Mouse (Mus musculus) kidney, adult 18-20 months (tissue): ENCODE measurements at regions not wholly inside any gene's neighbourhood (a gene's known extent, or its start where the extent isn't known, plus 50 kb on each side); places are given as distances from the start of the nearest gene placed in this dataset.
A peak's percentile ranks its signal among the peaks of the same experiment; 100 is the strongest.

Experiments
- DNase-seq: peaks from one replicate; pipeline ENCODE4 v3.0.0; 2021

GRCm38 (mm10) chr3:50888571-50889210 is 335.6 kb upstream of the Noct start:
- no peak for DNase-seq

DNA sequence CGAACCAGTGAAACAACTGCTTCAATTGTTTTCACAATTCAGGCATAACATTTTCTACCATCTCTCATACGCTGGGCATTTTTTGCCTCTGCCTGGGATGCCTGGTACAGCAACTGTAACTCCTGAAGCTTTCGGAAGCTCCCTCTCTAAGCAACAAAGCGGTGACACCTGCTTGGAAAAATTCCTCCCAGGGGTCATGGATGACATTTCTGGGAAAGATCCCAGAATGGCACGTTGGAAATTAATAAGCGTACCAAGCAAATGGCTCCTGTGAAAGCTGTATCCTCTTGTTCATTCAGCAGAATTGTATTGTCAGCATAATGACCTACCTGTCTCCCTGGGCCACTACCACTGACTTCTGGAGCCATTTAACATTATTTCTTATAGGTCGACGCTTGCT is 333.7 kb upstream of the Noct start:
- no peak for DNase-seq

DNA sequence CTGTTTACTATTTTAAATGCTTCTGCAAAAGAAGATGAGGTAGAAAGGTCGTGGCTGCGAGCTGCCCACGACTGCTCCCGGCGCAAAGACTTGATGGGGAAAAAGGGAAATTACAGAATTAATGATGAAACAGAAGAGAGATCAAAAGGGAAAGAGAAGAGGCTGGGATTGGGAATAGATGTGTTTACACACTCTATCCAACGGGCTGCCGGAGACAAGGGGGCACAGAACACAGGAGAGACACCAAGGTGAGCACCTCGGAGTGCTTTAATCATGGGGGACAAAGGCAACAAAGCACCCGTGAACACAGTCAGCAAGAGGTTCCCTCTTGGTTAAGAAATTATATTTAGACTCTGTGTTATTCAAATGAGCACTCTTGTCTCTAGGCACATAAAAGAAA is 326.1 kb upstream of the Noct start:
- DNase-seq, result no peak

GRCm38 (mm10) chr3:50899830-50900350 is 324.4 kb upstream of the Noct start:
- DNase-seq, result no peak

DNA sequence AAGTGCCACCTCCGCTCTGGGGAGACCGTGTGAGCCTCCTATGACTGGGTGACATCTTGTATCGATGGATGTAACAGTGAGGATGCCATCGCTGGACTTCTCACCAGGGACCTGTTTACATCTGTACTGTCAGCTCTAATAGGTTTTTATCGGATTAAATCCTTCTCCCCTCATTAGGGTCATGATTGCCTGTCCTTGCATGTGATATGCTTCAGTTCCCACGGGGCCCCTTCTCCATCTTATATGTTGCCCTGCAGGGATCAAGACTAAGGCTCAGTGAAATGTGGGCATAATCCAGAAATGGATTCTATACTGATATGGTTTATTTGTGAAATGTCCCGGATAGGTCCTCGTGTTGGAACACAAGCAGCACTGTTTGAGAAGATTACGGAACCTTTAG is 323.7 kb upstream of the Noct start:
- no peak for DNase-seq

- DNase-seq, result peak; percentile 11
Measured at GRCm38 (mm10) chr3:50901321-50901720, 322.9 kb upstream of the Noct start.

- DNase-seq, result no peak
Measured at GRCm38 (mm10) chr3:50902933-50903332, 321.3 kb upstream of the Noct start.

DNA sequence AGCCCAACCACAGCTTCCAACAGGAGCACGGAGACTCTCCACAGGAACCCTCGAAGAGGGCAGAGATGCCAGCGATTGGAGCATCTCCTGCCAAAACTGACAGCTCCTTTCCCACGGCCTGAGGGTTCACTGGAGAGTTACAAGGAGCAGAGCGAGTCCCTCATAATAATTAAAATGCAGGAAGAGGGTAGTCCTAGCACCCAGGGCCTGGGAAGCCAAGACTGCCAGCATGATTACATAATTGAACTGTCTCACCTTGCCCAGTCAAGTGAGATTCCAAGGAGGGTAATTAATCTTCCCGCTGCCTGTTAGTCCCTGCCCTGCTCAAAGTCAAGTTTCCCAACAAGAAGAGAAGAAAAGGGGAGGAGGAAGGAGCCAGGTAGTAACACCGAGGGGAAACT is 319.5 kb upstream of the Noct start:
- peak; percentile 40 for DNase-seq

- peak; percentile 35 for DNase-seq
Measured at GRCm38 (mm10) chr3:50905274-50905992, 318.8 kb upstream of the Noct start.

- peak; percentile 91 for DNase-seq
Measured at GRCm38 (mm10) chr3:50905993-50906831, 318.0 kb upstream of the Noct start.

GRCm38 (mm10) chr3:50912980-50913518 is 311.2 kb upstream of the Noct start:
- no peak for DNase-seq

DNA sequence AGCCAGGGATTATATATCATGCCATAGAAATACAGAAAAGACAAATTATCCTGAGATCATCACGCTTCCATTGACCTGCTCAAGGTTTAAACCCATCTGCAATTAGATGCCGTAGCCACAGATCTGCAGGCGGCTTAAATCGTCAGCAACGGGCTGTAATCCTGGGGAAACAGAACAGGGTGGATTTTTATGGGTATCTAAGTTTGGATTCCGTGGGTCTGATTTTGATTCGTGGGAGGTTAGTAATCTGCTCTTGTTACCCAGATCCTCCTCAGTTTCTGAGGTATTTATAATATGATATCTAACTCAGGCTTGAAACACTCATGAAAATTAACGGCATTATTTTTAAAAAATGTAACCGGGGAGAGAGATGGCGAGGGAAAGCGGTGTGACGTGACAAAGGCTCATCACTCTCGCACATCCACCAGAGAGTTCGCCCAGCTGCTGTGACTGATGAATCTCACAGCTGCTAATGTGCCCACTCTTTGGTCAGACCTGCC is 309.3 kb upstream of the Noct start:
- DNase-seq, result no peak

DNA sequence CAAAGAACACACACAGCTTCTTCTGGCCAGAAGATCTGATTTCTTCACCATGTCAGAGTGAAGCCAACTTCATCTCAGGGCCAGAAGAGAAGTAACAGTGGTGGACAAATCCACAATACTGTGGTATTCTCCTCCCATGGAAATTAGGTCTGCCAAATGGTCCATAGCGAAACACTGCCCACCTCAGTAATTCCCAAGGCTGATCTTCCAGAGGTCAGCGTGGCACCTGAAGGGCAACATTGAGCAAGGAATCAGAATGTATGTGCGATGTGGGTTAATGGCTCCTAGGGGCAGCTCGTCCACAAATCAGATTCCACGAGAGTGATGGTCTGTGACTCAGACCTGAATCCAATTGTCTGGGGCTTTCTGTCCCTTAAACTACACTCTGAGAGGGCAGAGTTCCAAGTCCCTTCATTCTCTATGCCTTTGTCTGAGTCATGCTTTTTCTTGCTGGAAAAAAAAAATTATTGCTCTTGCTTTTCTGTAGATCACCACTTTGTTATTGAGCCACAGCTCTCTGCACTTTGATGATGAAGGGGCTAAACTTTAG is 307.9 kb upstream of the Noct start:
- DNase-seq, result no peak

GRCm38 (mm10) chr3:50922347-50922746 is 301.9 kb upstream of the Noct start:
- DNase-seq, result no peak

GRCm38 (mm10) chr3:50922832-50923231 is 301.4 kb upstream of the Noct start:
- no peak for DNase-seq

GRCm38 (mm10) chr3:50923327-50923726 is 300.9 kb upstream of the Noct start:
- no peak for DNase-seq

- no peak for DNase-seq
Measured at GRCm38 (mm10) chr3:50927318-50927717, 296.9 kb upstream of the Noct start.

- DNase-seq, result no peak
Measured at GRCm38 (mm10) chr3:50929013-50929412, 295.2 kb upstream of the Noct start.

DNA sequence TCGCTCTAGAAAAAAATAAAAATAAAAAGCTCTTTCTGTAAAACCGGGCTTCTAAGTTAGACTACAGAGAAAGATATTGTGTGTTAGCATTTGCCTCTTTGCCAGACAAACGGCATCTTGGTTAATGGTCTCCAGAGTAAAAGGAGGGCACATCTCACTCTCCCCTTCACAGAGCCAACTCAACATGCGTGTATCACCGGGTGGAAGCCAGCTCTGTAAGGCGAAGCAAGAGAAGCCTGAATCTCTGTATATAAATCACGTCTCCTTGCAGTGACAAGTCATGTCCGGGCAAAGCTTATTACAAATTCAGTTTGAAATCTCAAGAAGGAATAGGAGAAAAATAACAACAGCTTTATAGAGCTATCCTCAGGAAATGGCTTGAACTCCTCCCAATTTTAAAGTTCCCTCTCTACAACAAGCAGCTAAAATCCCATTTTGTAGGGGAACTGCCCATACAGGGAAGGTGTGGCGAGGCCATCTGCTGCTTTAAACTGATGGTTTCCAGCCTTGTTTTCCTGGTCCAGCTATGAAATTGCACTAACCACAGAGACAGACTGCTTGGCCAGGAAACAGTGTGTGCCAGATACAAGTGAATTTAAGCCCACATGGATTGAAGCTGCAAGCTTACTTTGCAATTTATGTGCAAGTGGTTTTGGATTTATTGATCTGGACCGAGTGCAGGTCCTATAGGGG is 291.7 kb upstream of the Noct start:
- no peak for DNase-seq

GRCm38 (mm10) chr3:50933090-50933443 is 291.2 kb upstream of the Noct start:
- DNase-seq, result no peak

- no peak for DNase-seq
Measured at GRCm38 (mm10) chr3:50939602-50940001, 284.6 kb upstream of the Noct start.

- no peak for DNase-seq
Measured at GRCm38 (mm10) chr3:50940656-50941055, 283.6 kb upstream of the Noct start.
